Mouse (Mus musculus) ES-Bruce4 (cell line): ENCODE data around the gene 1810065E05Rik. TPM values are rescaled to one million over a fixed set of nuclear protein-coding genes. Genes with fewer than 3 reads are reported as not detected.

ENCODE experiments used
- H3K27ac ChIP-seq: 2 replicates; pipeline ENCODE4 v1.5.1; 2012; ENCODE audit warnings: low read length, inconsistent platforms; ENCODE audit not compliant: insufficient read depth
- H3K27me3 ChIP-seq: 2 replicates; pipeline ENCODE4 v1.6.1; 2012; ENCODE audit warnings: mild to moderate bottlenecking, low read length, inconsistent platforms; ENCODE audit not compliant: control insufficient read depth, poor library complexity, insufficient read depth, severe bottlenecking
- H3K36me3 ChIP-seq: 2 replicates; pipeline ENCODE4 v1.6.1; 2012; ENCODE audit warnings: inconsistent platforms, mild to moderate bottlenecking, low read length, moderate library complexity; ENCODE audit not compliant: control insufficient read depth, poor library complexity, insufficient read depth, severe bottlenecking
- H3K4me1 ChIP-seq: one replicate; pipeline ENCODE4 v1.8.1; 2011; ENCODE audit warnings: low read length; ENCODE audit not compliant: control insufficient read depth, insufficient read depth
- H3K4me3 ChIP-seq: 2 replicates; pipeline ENCODE4 v1.5.1; 2011; ENCODE audit warnings: low read depth, mild to moderate bottlenecking, low read length
- H3K9ac ChIP-seq: 2 replicates; pipeline ENCODE4 v1.6.1; 2012; ENCODE audit warnings: low read depth, mild to moderate bottlenecking, inconsistent platforms; ENCODE audit not compliant: poor library complexity, severe bottlenecking
- H3K9me3 ChIP-seq: replicated peaks from 2 replicates; pipeline ENCODE4 v1.6.1; 2012; ENCODE audit warnings: mild to moderate bottlenecking, low read length, inconsistent platforms; ENCODE audit not compliant: control insufficient read depth, poor library complexity, insufficient read depth, severe bottlenecking
- CTCF ChIP-seq: IDR thresholded peaks from one replicate; pipeline ENCODE4 v1.8.1; 2011; ENCODE audit warnings: low read depth, low read length
- EP300 ChIP-seq: IDR thresholded peaks from 2 replicates; pipeline ENCODE4 v1.6.1; 2011; ENCODE audit warnings: low read depth, low read length; ENCODE audit not compliant: insufficient read depth
- POLR2A ChIP-seq: IDR thresholded peaks from one replicate; pipeline ENCODE4 v1.8.1; 2011; ENCODE audit warnings: low read length; ENCODE audit not compliant: insufficient read depth
- polyA plus RNA-seq: library from polyadenylated mRNA; stranded (reverse); fragments of >200 nt; gene quantifications from 2 replicates; pipeline ENCODE4 v1.2.4, GENCODE M21; 2011; ENCODE audit warnings: low read depth; ENCODE audit not compliant: missing spikeins, insufficient read depth, insufficient read length

1810065E05Rik gene
- polyA plus RNA-seq, 1 experiment: not detected

GRCm38 (mm10) chr11:58452759-58453158 is 31.8 kb downstream of the 1810065E05Rik start, which contains the start of gene Lypd9:
Gene Lypd9 (minus strand): TSS chr11:58452923.
- no peak within 1 kb of the TSS for H3K9ac ChIP-seq
- no peak within 1 kb of the TSS for H3K27ac ChIP-seq

GRCm38 (mm10) chr11:58453592-58453991 is 32.7 kb downstream of the 1810065E05Rik start:
- no peak overlapping the region for H3K27ac ChIP-seq
- H3K9ac ChIP-seq: no peak overlapping the region
- H3K36me3 ChIP-seq: no peaks in the 10 kb centered on the region
- TF ChIP-seq CTCF: no peak
- no peak for TF ChIP-seq POLR2A
- no peak for TF ChIP-seq EP300
- no peaks in the 10 kb centered on the region for H3K27me3 ChIP-seq
- H3K4me1 ChIP-seq: no peaks in the 10 kb centered on the region
- H3K9me3 ChIP-seq: no peaks in the 10 kb centered on the region
- no peak overlapping the region for H3K4me3 ChIP-seq

More at GRCm38 (mm10) chr11:58452759-58453158, 31.8 kb downstream of the 1810065E05Rik start, which contains the start of gene Lypd9:
- Histone ChIP-seq H3K9me3 (no peaks in the 10 kb centered on the region), H3K4me1 (no peaks in the 10 kb centered on the region), H3K27me3 (no peaks in the 10 kb centered on the region), H3K4me3 (no peak within 1 kb of the TSS), H3K36me3 (no peaks in the 10 kb centered on the region)
- TF ChIP-seq EP300 (no peak), POLR2A (no peak), CTCF (no peak)

- Histone ChIP-seq H3K4me3 (no peak within 1 kb of the TSS), H3K27me3 (no peaks in the 10 kb centered on the region; the same call in 1 of the 2 replicates), H3K36me3 (no peaks in the 10 kb centered on the region), H3K27ac (no peak within 1 kb of the TSS), H3K4me1 (no peaks in the 10 kb centered on the region), H3K9ac (no peak within 1 kb of the TSS), H3K9me3 (no peaks in the 10 kb centered on the region)
- TF ChIP-seq EP300 (no peak), CTCF (no peak)
Measured at GRCm38 (mm10) chr11:58462170-58462569, 41.3 kb downstream of the 1810065E05Rik start, which contains the start of gene Olfr30. Gene Olfr30 (minus strand): TSS chr11:58462270.

Other genes with a start within 250 kb of the 1810065E05Rik start
- 61.9 and 66.8 TPM in 2 replicates for gene Mrpl22, start 249.4 kb upstream of the 1810065E05Rik start, polyA plus RNA-seq
- 9.9 and 10.1 TPM in 2 replicates for gene Igtp, start 221.6 kb upstream of the 1810065E05Rik start, polyA plus RNA-seq
- gene Irgm2, start 221.5 kb upstream of the 1810065E05Rik start, polyA plus RNA-seq: 5.4 and 5.6 TPM in 2 replicates
- gene 4930438A08Rik, start 146.3 kb upstream of the 1810065E05Rik start, polyA plus RNA-seq: not detected in 2 replicates
- 19.3 and 21.1 TPM in 2 replicates for gene Zfp692, start 114.0 kb upstream of the 1810065E05Rik start, polyA plus RNA-seq
- gene Zfp672, start 90.8 kb upstream of the 1810065E05Rik start, polyA plus RNA-seq: 8.3 and 9.0 TPM in 2 replicates
- 33.6 and 41.4 TPM in 2 replicates for gene Sh3bp5l, start 90.4 kb upstream of the 1810065E05Rik start, polyA plus RNA-seq
- gene Lypd8, start 42.1 kb upstream of the 1810065E05Rik start, polyA plus RNA-seq: not detected in 2 replicates
- not detected in 2 replicates for gene Gm12253, start 11.4 kb downstream of the 1810065E05Rik start, polyA plus RNA-seq
- not detected in 2 replicates for gene Lypd9, start 31.8 kb downstream of the 1810065E05Rik start, polyA plus RNA-seq
- gene Olfr30, start 41.2 kb downstream of the 1810065E05Rik start, polyA plus RNA-seq: not detected in 2 replicates
- gene Olfr332, start 71.4 kb downstream of the 1810065E05Rik start, polyA plus RNA-seq: not detected in 2 replicates
- not detected in 2 replicates for gene Olfr331, start 81.5 kb downstream of the 1810065E05Rik start, polyA plus RNA-seq
- not detected in 2 replicates for gene Olfr330, start 113.7 kb downstream of the 1810065E05Rik start, polyA plus RNA-seq
- not detected in 2 replicates for gene Olfr329-ps, start 125.3 kb downstream of the 1810065E05Rik start, polyA plus RNA-seq
- gene Olfr328, start 134.5 kb downstream of the 1810065E05Rik start, polyA plus RNA-seq: not detected in 2 replicates
- not detected in 2 replicates for gene Olfr224, start 149.4 kb downstream of the 1810065E05Rik start, polyA plus RNA-seq
- gene Olfr325, start 156.6 kb downstream of the 1810065E05Rik start, polyA plus RNA-seq: not detected in 2 replicates
- not detected in 2 replicates for gene Olfr324, start 174.0 kb downstream of the 1810065E05Rik start, polyA plus RNA-seq
- not detected in 2 replicates for gene 2210407C18Rik, start 195.0 kb downstream of the 1810065E05Rik start, polyA plus RNA-seq
- gene Olfr323, start 209.4 kb downstream of the 1810065E05Rik start, polyA plus RNA-seq: not detected in 2 replicates
- not detected in 2 replicates for gene Trim58, start 219.4 kb downstream of the 1810065E05Rik start, polyA plus RNA-seq
- not detected in 2 replicates for gene Olfr322, start 237.7 kb downstream of the 1810065E05Rik start, polyA plus RNA-seq